Mouse (Mus musculus) intestine, embryonic 14.5 days (tissue): ENCODE results near the gene Gm9745. TPM values are rescaled to one million over a fixed set of nuclear protein-coding genes. Genes with fewer than 3 reads are reported as not detected.
"Not testable (repeated sequence)": the region's sequence is repeated elsewhere in the genome, so short reads cannot be mapped to it uniquely, and the experiment has no call there.

ENCODE experiments used
- ATAC-seq: fragments of 200-750 bp; cut with Nextera tagmentation; replicated peaks from 2 replicates; pipeline ENCODE4 v1.8.0; 2017; ENCODE audit warnings: low read depth, moderate number of reproducible peaks, moderate TSS enrichment, moderate library complexity; ENCODE audit not compliant: low FRiP score, low TSS enrichment
- DNase-seq: peaks from one replicate; pipeline ENCODE4 v3.0.0-alpha.2; 2018; ENCODE audit warnings: low spot score
- H3K27ac ChIP-seq: fragments of 300-500 bp; sonication (generic); 2 replicates; pipeline ENCODE4 v1.5.1; 2014; ENCODE audit warnings: low read depth, mild to moderate bottlenecking, control low read depth
- H3K27me3 ChIP-seq: fragments of 300-500 bp; sonication (generic); replicated peaks from 2 replicates; pipeline ENCODE4 v1.6.1; 2014; ENCODE audit warnings: low read length, control low read depth; ENCODE audit not compliant: control insufficient read depth, insufficient read depth
- H3K36me3 ChIP-seq: fragments of 300-500 bp; sonication (generic); 2 replicates; pipeline ENCODE4 v1.6.1; 2014; ENCODE audit warnings: low read length, control low read depth; ENCODE audit not compliant: control insufficient read depth, insufficient read depth
- H3K4me1 ChIP-seq: fragments of 300-500 bp; sonication (generic); replicated peaks from 2 replicates; pipeline ENCODE4 v1.6.1; 2014; ENCODE audit warnings: low read length, control low read depth, mixed read lengths; ENCODE audit not compliant: control insufficient read depth, insufficient read depth
- H3K4me2 ChIP-seq: fragments of 300-500 bp; sonication (generic); 2 replicates; pipeline ENCODE4 v1.6.1; 2014; ENCODE audit warnings: low read length
- H3K4me3 ChIP-seq: fragments of 300-500 bp; sonication (generic); 2 replicates; pipeline ENCODE4 v1.5.1; 2014; ENCODE audit warnings: low read depth, low read length, control low read depth, mixed read lengths
- H3K9ac ChIP-seq: fragments of 300-500 bp; sonication (generic); 2 replicates; pipeline ENCODE4 v1.6.1; 2014; ENCODE audit warnings: mild to moderate bottlenecking, low read length
- H3K9me3 ChIP-seq: fragments of 300-500 bp; sonication (generic); 2 replicates; pipeline ENCODE4 v1.6.1; 2016; ENCODE audit warnings: low read length, control low read depth; ENCODE audit not compliant: control insufficient read depth
- WGBS: fragments of 180-500 bp; shearing (Covaris S2); extraction: QIAGEN DNeasy Blood & Tissue Kit; methylation state at CpG from one replicate; pipeline ENCODE4 v1.1.7; 2014; 5-methylcytosine and 5-hydroxymethylcytosine counted together
- polyA plus RNA-seq: library from polyadenylated mRNA; unstranded; fragments of >200 nt; fragmentation: Nextera tagmentation; extraction: Ambion mirVana; gene quantifications from 2 replicates; pipeline ENCODE4 v1.2.1, GENCODE M21; 2014

The Gm9745 gene
- not detected in 2 replicates for polyA plus RNA-seq

DNA sequence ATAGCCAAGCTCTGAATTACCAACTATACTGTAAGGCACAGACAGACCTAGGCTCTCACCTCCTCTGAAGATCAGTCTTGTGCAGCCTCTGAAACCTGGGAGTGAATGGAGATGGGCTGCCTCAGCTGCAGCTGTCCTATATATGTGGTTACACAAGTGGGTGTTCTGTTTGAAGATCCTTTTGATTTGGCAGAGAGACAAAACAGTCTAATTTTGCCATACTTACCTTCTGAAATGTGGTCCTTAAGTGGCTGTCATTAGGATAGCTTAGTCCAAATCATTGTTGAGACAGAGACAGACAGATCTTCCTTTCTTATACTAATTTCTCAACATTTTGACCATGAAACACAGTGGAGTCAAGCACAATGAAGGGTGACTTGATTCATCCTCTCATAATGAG lies at the start of gene Gm9745:
TSS of gene Gm9745 (minus strand) at position 101 of the 400 bp plus-strand sequence.
- not testable (repeated sequence) for H3K27ac ChIP-seq, H3K27me3 ChIP-seq, H3K9ac ChIP-seq, H3K9me3 ChIP-seq, H3K4me3 ChIP-seq, ATAC-seq, H3K36me3 ChIP-seq, H3K4me2 ChIP-seq, DNase-seq, H3K4me1 ChIP-seq

DNA sequence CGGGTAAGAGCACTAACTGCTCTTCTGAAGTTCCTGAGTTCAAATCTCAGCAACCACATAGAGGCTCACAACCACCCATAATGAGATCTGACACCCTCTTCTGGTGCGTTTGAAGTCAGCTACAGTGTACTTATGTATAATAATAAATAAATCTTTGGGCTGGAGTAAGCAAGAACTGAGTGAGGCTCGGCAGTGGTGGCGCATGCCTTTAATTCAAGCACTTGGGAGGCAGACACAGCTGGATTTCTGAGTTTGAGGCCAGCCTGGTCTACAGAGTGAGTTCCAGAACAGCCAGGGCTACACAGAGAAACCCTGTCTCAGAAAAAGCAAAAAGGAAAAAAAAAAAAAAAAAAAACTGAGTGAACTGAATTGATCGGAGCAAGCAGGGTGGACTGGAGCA lies 49.2 kb upstream of the Gm9745 start:
- DNase-seq, H3K27ac ChIP-seq, ATAC-seq, H3K9me3 ChIP-seq, H3K4me2 ChIP-seq, H3K4me3 ChIP-seq, H3K36me3 ChIP-seq, H3K9ac ChIP-seq, H3K4me1 ChIP-seq, H3K27me3 ChIP-seq: not testable (repeated sequence)
- 80% methylated on average over 5 of the region's 5 CpGs for WGBS

DNA sequence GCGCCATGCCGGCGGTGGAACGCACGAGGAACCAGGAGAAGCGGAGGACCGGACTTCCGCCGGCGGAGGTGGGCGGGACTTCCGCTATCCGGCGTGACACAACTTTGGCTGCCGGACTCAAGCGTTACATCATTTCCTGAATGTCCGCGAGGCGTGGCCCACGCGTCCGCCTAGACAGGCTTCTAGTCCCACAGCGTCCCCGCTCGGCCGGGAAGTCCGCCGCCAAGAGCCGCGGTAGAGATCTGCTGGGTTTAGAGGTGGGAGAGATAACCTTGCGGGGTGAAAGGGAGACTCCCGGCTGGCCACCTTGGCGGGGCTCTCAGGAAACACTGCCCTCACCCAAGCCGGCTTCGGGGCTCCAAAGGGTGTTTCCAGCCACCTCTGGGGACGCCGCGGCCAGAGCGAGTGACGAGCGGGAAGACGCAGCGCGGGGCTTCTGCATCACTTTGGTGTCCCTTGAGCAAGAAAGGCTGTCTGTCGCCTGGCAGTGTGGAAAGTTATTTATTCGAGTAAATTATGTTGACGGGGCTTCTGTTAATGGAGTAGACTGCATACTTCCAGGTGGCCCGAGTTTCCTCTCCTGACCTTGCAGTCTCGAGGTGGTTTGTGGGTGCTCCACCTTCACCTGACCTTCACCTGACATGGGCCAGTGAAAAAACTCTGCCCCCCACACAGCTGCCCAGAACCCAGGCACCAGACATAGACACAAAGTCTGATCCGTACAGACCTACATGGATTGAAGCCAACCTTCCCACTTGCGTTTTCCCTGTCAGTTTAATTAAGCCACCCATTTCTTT lies 48.2 kb upstream of the Gm9745 start, which contains the start of gene Gtpbp4:
TSS of gene Gtpbp4 (minus strand) at position 94 of the 797 bp plus-strand sequence.
- Histone ChIP-seq H3K36me3 (peaks cover 11% of the 10 kb centered on the region), H3K9ac (peak within 1 kb of the TSS; percentile 89), H3K27me3 (no peaks in the 10 kb centered on the region), H3K4me1 (peaks cover 6% of the 10 kb centered on the region), H3K27ac (peak within 1 kb of the TSS; percentile 73), H3K4me3 (peak within 1 kb of the TSS; percentile 99), H3K9me3 (no peaks in the 10 kb centered on the region), H3K4me2 (peak within 1 kb of the TSS; percentile 95)
- ATAC-seq (peak; percentile 98), DNase-seq (peak; percentile 93)
- WGBS, result 1% methylated on average over 51 of the region's 51 CpGs

DNA sequence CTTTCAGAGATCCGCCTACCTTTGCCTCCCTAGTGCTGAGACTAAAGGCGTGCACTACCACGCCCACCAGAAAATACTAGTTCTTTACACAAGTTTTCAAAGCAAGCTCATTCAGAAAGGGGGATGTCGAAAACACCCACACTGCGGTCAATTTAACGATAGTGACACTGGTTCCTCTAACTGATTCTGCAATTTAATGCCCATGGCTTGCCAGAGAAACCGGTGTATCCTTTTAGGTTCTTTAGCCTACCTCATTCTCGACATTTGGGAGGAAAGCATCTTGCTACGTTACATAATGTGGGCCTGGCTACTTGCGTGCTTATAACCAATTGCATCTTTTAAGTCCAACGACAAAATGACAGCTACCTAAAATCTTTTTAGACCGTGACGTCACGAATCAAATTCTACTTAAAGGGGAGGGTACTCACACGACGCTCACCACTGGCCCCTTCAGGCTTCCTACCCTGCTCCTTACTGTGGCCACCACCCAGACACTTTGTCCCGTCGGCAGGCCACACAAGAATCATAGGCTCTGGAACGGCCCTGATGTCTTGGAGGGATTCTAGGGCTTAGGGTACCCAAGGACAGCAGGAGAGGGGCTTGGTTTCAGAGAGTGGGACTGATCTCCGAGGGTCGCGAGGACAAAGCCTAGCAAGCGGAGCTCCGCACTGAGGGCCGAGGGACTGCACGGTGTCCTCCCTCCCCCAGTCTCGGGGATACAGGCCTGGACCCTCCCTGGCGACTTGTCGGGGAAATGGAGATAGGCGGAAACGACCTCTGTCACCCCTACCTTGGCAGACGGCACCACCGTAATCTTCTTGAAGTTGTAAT lies 47.3 kb upstream of the Gm9745 start:
- Histone ChIP-seq H3K4me3 (peak overlapping the region; percentile 99), H3K36me3 (peaks cover 19% of the 10 kb centered on the region), H3K9me3 (no peaks in the 10 kb centered on the region), H3K4me2 (peak overlapping the region; percentile 95), H3K9ac (peak overlapping the region; percentile 89), H3K27ac (peak overlapping the region; percentile 67), H3K27me3 (no peaks in the 10 kb centered on the region), H3K4me1 (peaks cover 6% of the 10 kb centered on the region)
- 3% methylated on average over 33 of the region's 33 CpGs for WGBS
- DNase-seq (no peak), ATAC-seq (peak; percentile 76)

DNA sequence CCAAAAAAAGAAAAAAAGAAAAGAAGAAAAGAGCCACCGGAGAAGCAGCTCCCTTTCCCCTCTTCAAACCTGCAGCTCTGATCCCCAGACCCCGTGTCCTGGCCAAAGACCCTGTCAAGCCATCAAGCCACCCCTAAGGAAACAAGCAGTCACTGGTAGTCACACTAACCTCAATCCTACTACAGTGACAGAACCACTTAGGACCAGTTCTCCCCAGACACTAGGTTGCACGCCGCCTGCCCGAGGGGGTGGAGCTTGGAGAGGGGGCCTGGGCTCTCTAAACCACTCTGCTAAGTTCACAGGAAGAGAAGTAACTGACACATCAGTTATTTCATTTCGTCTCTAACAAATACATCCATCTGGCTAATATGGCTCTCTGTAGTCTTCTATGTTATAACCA lies 44.2 kb upstream of the Gm9745 start:
- Histone ChIP-seq H3K36me3 (peaks cover 49% of the 10 kb centered on the region), H3K4me1 (peaks cover 6% of the 10 kb centered on the region), H3K4me3 (no peak overlapping the region), H3K4me2 (no peak overlapping the region), H3K9ac (no peak overlapping the region), H3K27me3 (no peaks in the 10 kb centered on the region), H3K27ac (no peak overlapping the region), H3K9me3 (no peaks in the 10 kb centered on the region)
- no peak for ATAC-seq
- 91% methylated on average over 6 of the region's 6 CpGs for WGBS
- DNase-seq, result no peak

DNA sequence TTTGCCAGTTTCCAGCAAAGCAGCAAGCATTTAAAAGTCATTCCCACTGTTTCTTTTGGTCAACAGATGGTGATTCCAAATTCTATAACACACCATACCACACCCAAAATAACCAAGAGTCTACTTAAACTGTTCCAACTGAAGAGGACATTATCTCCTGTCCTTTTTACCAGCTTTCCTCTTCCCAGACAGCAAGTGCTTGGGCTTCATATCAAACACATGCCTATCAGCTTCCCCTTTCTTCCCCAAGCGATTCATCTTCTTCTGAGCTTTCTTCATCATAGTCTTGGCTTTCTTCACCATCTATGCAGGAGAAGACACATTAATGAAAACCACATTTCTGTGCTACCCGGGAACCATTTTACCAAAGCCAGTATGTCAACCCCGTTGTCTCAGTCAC lies 24.9 kb upstream of the Gm9745 start:
- Histone ChIP-seq H3K9ac (no peak overlapping the region), H3K4me1 (no peaks in the 10 kb centered on the region), H3K4me3 (no peak overlapping the region), H3K4me2 (no peak overlapping the region), H3K27ac (no peak overlapping the region), H3K36me3 (peaks cover 86% of the 10 kb centered on the region), H3K27me3 (no peaks in the 10 kb centered on the region), H3K9me3 (no peaks in the 10 kb centered on the region)
- WGBS, result 97% methylated on average over 3 of the region's 3 CpGs
- ATAC-seq (no peak), DNase-seq (no peak)

DNA sequence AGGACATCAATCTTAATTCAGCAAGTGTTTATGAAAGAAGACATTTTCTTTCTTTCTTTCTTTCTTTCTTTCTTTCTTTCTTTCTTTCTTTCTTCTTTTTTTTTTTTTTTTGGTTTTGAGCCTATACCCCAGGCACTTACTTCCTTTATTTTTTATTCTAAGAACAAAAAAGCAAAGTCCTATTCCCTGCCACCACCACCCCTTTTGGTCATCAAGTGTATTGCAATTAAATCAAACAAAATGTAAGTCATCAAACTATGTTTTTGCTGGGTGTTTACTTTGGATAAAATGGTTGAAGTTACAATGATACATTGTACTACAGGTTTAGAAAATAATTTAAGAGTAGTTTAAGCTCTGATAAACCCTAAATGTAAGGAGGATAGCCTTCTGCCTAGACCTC lies 24.3 kb upstream of the Gm9745 start:
- H3K4me3 ChIP-seq, result no peak overlapping the region
- no peak overlapping the region for H3K9ac ChIP-seq
- no peaks in the 10 kb centered on the region for H3K9me3 ChIP-seq
- H3K4me1 ChIP-seq, result no peaks in the 10 kb centered on the region
- ATAC-seq (no peak), DNase-seq (no peak)
- H3K36me3 ChIP-seq, result peaks cover 83% of the 10 kb centered on the region
- H3K27ac ChIP-seq, result no peak overlapping the region
- no peaks in the 10 kb centered on the region for H3K27me3 ChIP-seq
- H3K4me2 ChIP-seq, result no peak overlapping the region

DNA sequence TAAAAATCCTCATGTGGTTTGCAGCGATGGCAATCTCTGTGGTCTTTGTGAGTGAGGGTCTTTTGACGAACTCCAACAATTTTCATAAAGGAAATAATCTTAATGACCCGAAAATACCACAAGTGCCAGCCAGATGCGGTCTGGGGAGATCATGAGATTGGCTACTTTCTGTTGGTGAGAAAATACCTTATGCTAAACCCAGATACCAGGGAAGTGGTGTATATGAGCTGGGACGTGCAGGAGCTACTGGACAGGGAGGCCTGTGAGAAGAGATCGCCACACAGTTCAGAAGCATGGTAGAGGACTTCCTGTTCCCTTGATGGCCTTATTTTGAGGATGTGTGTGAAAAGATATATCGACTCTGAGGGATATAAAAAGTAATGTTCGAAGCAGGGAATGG lies 19.7 kb upstream of the Gm9745 start:
- Histone ChIP-seq H3K4me3 (no peak overlapping the region), H3K27me3 (no peaks in the 10 kb centered on the region), H3K4me1 (no peaks in the 10 kb centered on the region), H3K9me3 (no peaks in the 10 kb centered on the region), H3K36me3 (peaks cover 37% of the 10 kb centered on the region), H3K9ac (no peak overlapping the region), H3K27ac (no peak overlapping the region), H3K4me2 (no peak overlapping the region)
- ATAC-seq (no peak), DNase-seq (no peak)
- 93% methylated on average over 8 of the region's 8 CpGs for WGBS
